Mouse (Mus musculus): ENCODE data around the gene Ebpl.
A peak's percentile ranks its signal among the peaks of the same experiment; 100 is the strongest.

Ebpl gene

GRCm38 (mm10) chr14:61360131-61360980 is at the start of gene Ebpl:
TSS of gene Ebpl (minus strand) at chr14:61360439.
- DNase-seq: peak; percentile 94

- no peak for DNase-seq
These were observed 49.8 kb upstream of the Ebpl start for GRCm38 (mm10) chr14:61410020-61410419.

GRCm38 (mm10) chr14:61407055-61407454 is 46.8 kb upstream of the Ebpl start:
- no peak for DNase-seq

- DNase-seq: no peak
These were observed 45.5 kb upstream of the Ebpl start for GRCm38 (mm10) chr14:61405761-61406160.

- DNase-seq: no peak
These were observed 44.7 kb upstream of the Ebpl start for GRCm38 (mm10) chr14:61404941-61405340.

- DNase-seq: no peak
These were observed 34.5 kb upstream of the Ebpl start for GRCm38 (mm10) chr14:61394745-61395144.

GRCm38 (mm10) chr14:61390586-61390985 is 30.3 kb upstream of the Ebpl start:
- no peak for DNase-seq

- DNase-seq: no peak
These were observed 7.1 kb upstream of the Ebpl start for GRCm38 (mm10) chr14:61367290-61367689.

- no peak for DNase-seq
These were observed 4.4 kb upstream of the Ebpl start for GRCm38 (mm10) chr14:61364656-61365055.

- no peak for DNase-seq
These were observed 3.5 kb upstream of the Ebpl start for GRCm38 (mm10) chr14:61363734-61364133.

- DNase-seq: no peak
These were observed 2.0 kb upstream of the Ebpl start for GRCm38 (mm10) chr14:61362268-61362667.

GRCm38 (mm10) chr14:61360981-61361511 is 807 bp upstream of the Ebpl start:
- no peak for DNase-seq

- no peak for DNase-seq
These were observed 5.7 kb downstream of the Ebpl start for GRCm38 (mm10) chr14:61354251-61355235.

- no peak for DNase-seq
These were observed 9.4 kb downstream of the Ebpl start for GRCm38 (mm10) chr14:61350808-61351207.

- no peak for DNase-seq
These were observed 10.4 kb downstream of the Ebpl start for GRCm38 (mm10) chr14:61349876-61350275.

- DNase-seq: peak; percentile 26
These were observed 13.2 kb downstream of the Ebpl start for GRCm38 (mm10) chr14:61346827-61347698.

GRCm38 (mm10) chr14:61344590-61344989 is 15.6 kb downstream of the Ebpl start:
- no peak for DNase-seq

GRCm38 (mm10) chr14:61339381-61339780 is 20.9 kb downstream of the Ebpl start:
- no peak for DNase-seq

- peak; percentile 90 for DNase-seq
These were observed 29.2 kb downstream of the Ebpl start for GRCm38 (mm10) chr14:61330996-61331561.

GRCm38 (mm10) chr14:61330591-61330990 is 29.6 kb downstream of the Ebpl start:
- DNase-seq: no peak

- DNase-seq: peak; percentile 76
These were observed 32.4 kb downstream of the Ebpl start for GRCm38 (mm10) chr14:61327618-61328450.
